Mouse (Mus musculus): ENCODE results near the gene Atp6v1d. TPM values are rescaled to one million over a fixed set of nuclear protein-coding genes. Genes with fewer than 3 reads are reported as not detected.

Atp6v1d gene
- total RNA-seq, 1 experiment: 44.6 TPM

GRCm38 (mm10) chr12:78890062-78890461 is 28.6 kb upstream of the Atp6v1d start:
- in situ Hi-C loops (cut with MboI; ENCODE audit: low sequenced_read_pairs in 2 of 2, unreplicated experiment in 2 of 2): no loop called here
- TF ChIP-seq MAFK (IDR thresholded peaks at IDR 0.05; ENCODE audit: insufficient read depth, low read depth, low read length) (no peak), ZC3H11A (IDR thresholded peaks at IDR 0.05; ENCODE audit: borderline replicate concordance, low read depth, low read length) (no peak), ZNF384 (IDR thresholded peaks at IDR 0.05; ENCODE audit: low read depth, low read length) (no peak), HCFC1 (IDR thresholded peaks at IDR 0.05; ENCODE audit: borderline replicate concordance, insufficient read depth, low read length) (no peak), CHD2 (IDR thresholded peaks at IDR 0.05; ENCODE audit: low read depth, low read length) (no peak)
- no peak for DNase-seq (ENCODE audit: low read depth, low spot score)
- Histone ChIP-seq H3K4me1 (ENCODE audit: control insufficient read depth in 2 of 2, insufficient read depth in 2 of 2, low read length in 2 of 2, poor library complexity in 1 of 2) (no peaks in the 10 kb centered on the region), H3K27ac (ENCODE audit: insufficient read depth, low read depth, low read length, poor library complexity, severe bottlenecking) (no peak overlapping the region), H3K9me3 (ENCODE audit: control insufficient read depth, insufficient read depth, low read depth, low read length) (no peaks in the 10 kb centered on the region), H3K36me3 (ENCODE audit: control insufficient read depth, insufficient read depth, low read length, poor library complexity, severe bottlenecking) (no peaks in the 10 kb centered on the region; the same call in 1 of the 2 replicates), H3K9ac (ENCODE audit: insufficient read depth, low read depth, low read length, poor library complexity, severe bottlenecking) (no peak overlapping the region), H3K4me3 (ENCODE audit: insufficient read depth in 1 of 2, low read depth in 1 of 2, low read length in 2 of 2, poor library complexity in 1 of 2, severe bottlenecking in 1 of 2) (no peak overlapping the region)

GRCm38 (mm10) chr12:78874581-78874980 is 13.1 kb upstream of the Atp6v1d start:
- Histone ChIP-seq H3K9me3 (ENCODE audit: control insufficient read depth, insufficient read depth, low read depth, low read length) (no peaks in the 10 kb centered on the region), H3K36me3 (ENCODE audit: control insufficient read depth, insufficient read depth, low read length, poor library complexity, severe bottlenecking) (peaks cover 34% of the 10 kb centered on the region), H3K4me3 (ENCODE audit: insufficient read depth in 1 of 2, low read depth in 1 of 2, low read length in 2 of 2, poor library complexity in 1 of 2, severe bottlenecking in 1 of 2) (no peak overlapping the region), H3K27ac (ENCODE audit: insufficient read depth, low read depth, low read length, poor library complexity, severe bottlenecking) (no peak overlapping the region), H3K4me1 (ENCODE audit: control insufficient read depth in 2 of 2, insufficient read depth in 2 of 2, low read length in 2 of 2, poor library complexity in 1 of 2) (no peaks in the 10 kb centered on the region), H3K9ac (ENCODE audit: insufficient read depth, low read depth, low read length, poor library complexity, severe bottlenecking) (no peak overlapping the region)
- TF ChIP-seq MAFK (IDR thresholded peaks at IDR 0.05; ENCODE audit: insufficient read depth, low read depth, low read length) (no peak), HCFC1 (IDR thresholded peaks at IDR 0.05; ENCODE audit: borderline replicate concordance, insufficient read depth, low read length) (no peak), ZC3H11A (IDR thresholded peaks at IDR 0.05; ENCODE audit: borderline replicate concordance, low read depth, low read length) (no peak), ZNF384 (IDR thresholded peaks at IDR 0.05; ENCODE audit: low read depth, low read length) (no peak), CHD2 (IDR thresholded peaks at IDR 0.05; ENCODE audit: low read depth, low read length) (no peak)
- in situ Hi-C loops (cut with MboI; ENCODE audit: low sequenced_read_pairs in 2 of 2, unreplicated experiment in 2 of 2): no loop called here
- DNase-seq (ENCODE audit: low read depth, low spot score): no peak

GRCm38 (mm10) chr12:78868115-78868514 is 6.7 kb upstream of the Atp6v1d start:
- H3K4me3 ChIP-seq (ENCODE audit: insufficient read depth in 1 of 2, low read depth in 1 of 2, low read length in 2 of 2, poor library complexity in 1 of 2, severe bottlenecking in 1 of 2): no peak overlapping the region
- no peak overlapping the region for H3K27ac ChIP-seq (ENCODE audit: insufficient read depth, low read depth, low read length, poor library complexity, severe bottlenecking)
- DNase-seq (ENCODE audit: low read depth, low spot score): no peak
- in situ Hi-C loops (cut with MboI; ENCODE audit: low sequenced_read_pairs in 2 of 2, unreplicated experiment in 2 of 2): no loop called here
- H3K9ac ChIP-seq (ENCODE audit: insufficient read depth, low read depth, low read length, poor library complexity, severe bottlenecking): no peak overlapping the region
- H3K4me1 ChIP-seq (ENCODE audit: control insufficient read depth in 2 of 2, insufficient read depth in 2 of 2, low read length in 2 of 2, poor library complexity in 1 of 2): peaks cover 0 to 3% of the 10 kb centered on the region in 2 experiments; a peak in 1 of 4 replicates
- H3K36me3 ChIP-seq (ENCODE audit: control insufficient read depth, insufficient read depth, low read length, poor library complexity, severe bottlenecking): peaks cover 16% of the 10 kb centered on the region
- H3K9me3 ChIP-seq (ENCODE audit: control insufficient read depth, insufficient read depth, low read depth, low read length): no peaks in the 10 kb centered on the region
- no peak for TF ChIP-seq ZC3H11A (IDR thresholded peaks at IDR 0.05; ENCODE audit: borderline replicate concordance, low read depth, low read length)
- no peak for TF ChIP-seq ZNF384 (IDR thresholded peaks at IDR 0.05; ENCODE audit: low read depth, low read length)
- no peak for TF ChIP-seq CHD2 (IDR thresholded peaks at IDR 0.05; ENCODE audit: low read depth, low read length)
- no peak for TF ChIP-seq MAFK (IDR thresholded peaks at IDR 0.05; ENCODE audit: insufficient read depth, low read depth, low read length)
- TF ChIP-seq HCFC1 (IDR thresholded peaks at IDR 0.05; ENCODE audit: borderline replicate concordance, insufficient read depth, low read length): no peak

GRCm38 (mm10) chr12:78865434-78865833 is 4.0 kb upstream of the Atp6v1d start:
- DNase-seq (ENCODE audit: low read depth, low spot score): peak; percentile 38
- H3K9me3 ChIP-seq (ENCODE audit: control insufficient read depth, insufficient read depth, low read depth, low read length): no peaks in the 10 kb centered on the region

More at GRCm38 (mm10) chr12:78865434-78865833, 4.0 kb upstream of the Atp6v1d start:
- Histone ChIP-seq H3K4me3 (ENCODE audit: insufficient read depth in 1 of 2, low read depth in 1 of 2, low read length in 2 of 2, poor library complexity in 1 of 2, severe bottlenecking in 1 of 2) (no peak overlapping the region), H3K36me3 (ENCODE audit: control insufficient read depth, insufficient read depth, low read length, poor library complexity, severe bottlenecking) (peaks cover 9% of the 10 kb centered on the region; the same call in 1 of the 2 replicates), H3K9ac (ENCODE audit: insufficient read depth, low read depth, low read length, poor library complexity, severe bottlenecking) (no peak overlapping the region), H3K27ac (ENCODE audit: insufficient read depth, low read depth, low read length, poor library complexity, severe bottlenecking) (no peak overlapping the region), H3K4me1 (ENCODE audit: control insufficient read depth in 2 of 2, insufficient read depth in 2 of 2, low read length in 2 of 2, poor library complexity in 1 of 2) (peaks cover 2 to 3% of the 10 kb centered on the region in 2 experiments; a peak in 1 of 4 replicates)
- TF ChIP-seq HCFC1 (IDR thresholded peaks at IDR 0.05; ENCODE audit: borderline replicate concordance, insufficient read depth, low read length) (no peak), CHD2 (IDR thresholded peaks at IDR 0.05; ENCODE audit: low read depth, low read length) (no peak), MAFK (IDR thresholded peaks at IDR 0.05; ENCODE audit: insufficient read depth, low read depth, low read length) (no peak), ZNF384 (IDR thresholded peaks at IDR 0.05; ENCODE audit: low read depth, low read length) (no peak), ZC3H11A (IDR thresholded peaks at IDR 0.05; ENCODE audit: borderline replicate concordance, low read depth, low read length) (no peak)
- in situ Hi-C loops (cut with MboI; ENCODE audit: low sequenced_read_pairs in 2 of 2, unreplicated experiment in 2 of 2): no loop called here

Data from ES-E14 (cell line).